Mouse (Mus musculus) 3134 (cell line): Measurements from ENCODE around the gene Neu1.
"Not testable (repeated sequence)": the region's sequence is repeated elsewhere in the genome, so short reads cannot be mapped to it uniquely, and the experiment has no call there.

Source experiments
- DNase-seq: peaks from one replicate; pipeline ENCODE4 v3.0.0-alpha.2; 2011; ENCODE audit warnings: low spot score; ENCODE audit not compliant: insufficient read length; ENCODE audit errors: extremely low read depth

The Neu1 gene

GRCm38 (mm10) chr17:34931061-34931734, at the start of gene Neu1:
TSS of gene Neu1 (plus strand) at chr17:34931253.
- DNase-seq: peak; percentile 96

DNA sequence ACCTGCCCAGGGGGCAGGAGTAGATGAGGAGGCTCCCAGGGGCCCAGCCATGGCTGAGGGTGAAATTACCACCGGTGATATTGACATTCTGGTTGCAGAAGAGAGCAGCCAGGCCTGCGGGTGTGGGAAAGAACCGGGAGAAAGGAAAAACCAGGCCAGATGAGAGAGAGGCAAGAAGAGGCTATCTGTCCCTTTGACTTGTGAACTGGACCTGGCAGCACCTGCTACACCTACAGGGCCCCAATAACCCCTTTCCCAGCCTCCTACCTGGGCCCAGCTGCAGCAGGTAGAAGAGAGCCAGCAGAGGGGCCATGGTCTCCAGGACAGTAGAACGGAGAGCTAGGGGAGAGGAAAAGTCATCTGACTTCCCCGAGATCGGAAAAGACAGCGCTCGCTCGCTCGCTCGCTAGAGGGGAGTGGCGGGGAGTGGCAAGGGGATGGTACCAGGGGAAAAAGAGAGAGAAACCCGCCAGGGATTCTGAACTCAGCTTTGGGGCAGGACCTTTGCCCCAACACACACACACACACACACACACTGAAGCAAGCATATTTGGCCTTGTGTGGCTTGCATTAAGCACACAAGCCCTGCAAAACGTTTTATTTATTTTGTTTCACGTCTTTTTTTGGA, 49.3 kb upstream of the Neu1 start, which contains the start of gene Gm20547:
Gm20547 (minus strand) TSS at position 360 of the 628 bp plus-strand sequence.
- DNase-seq: no peak

GRCm38 (mm10) chr17:34883332-34883731, 47.7 kb upstream of the Neu1 start:
- DNase-seq: no peak

- DNase-seq: no peak
Measured at GRCm38 (mm10) chr17:34884704-34885103, 46.3 kb upstream of the Neu1 start.

DNA sequence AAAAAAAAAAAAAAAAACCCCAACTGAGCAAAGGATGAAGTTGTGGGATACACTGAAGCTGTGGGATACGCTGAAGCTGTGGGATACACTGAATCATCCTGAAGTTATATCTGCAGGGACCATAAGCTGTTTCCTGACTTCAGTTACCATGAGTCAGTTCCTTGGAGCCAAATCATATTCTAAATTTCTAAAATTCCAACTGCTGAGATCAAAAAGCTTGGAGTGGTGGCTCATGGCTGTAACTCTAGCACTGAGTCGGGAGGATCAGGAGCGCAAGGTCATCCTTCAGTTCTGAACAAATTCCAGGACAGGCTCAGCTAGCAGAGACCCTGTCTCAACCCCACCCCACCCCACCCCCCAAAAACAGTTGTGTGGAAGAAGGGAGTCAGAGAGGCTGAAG, 45.4 kb upstream of the Neu1 start:
- DNase-seq: no peak

GRCm38 (mm10) chr17:34887942-34888341, 43.1 kb upstream of the Neu1 start:
- no peak for DNase-seq

DNA sequence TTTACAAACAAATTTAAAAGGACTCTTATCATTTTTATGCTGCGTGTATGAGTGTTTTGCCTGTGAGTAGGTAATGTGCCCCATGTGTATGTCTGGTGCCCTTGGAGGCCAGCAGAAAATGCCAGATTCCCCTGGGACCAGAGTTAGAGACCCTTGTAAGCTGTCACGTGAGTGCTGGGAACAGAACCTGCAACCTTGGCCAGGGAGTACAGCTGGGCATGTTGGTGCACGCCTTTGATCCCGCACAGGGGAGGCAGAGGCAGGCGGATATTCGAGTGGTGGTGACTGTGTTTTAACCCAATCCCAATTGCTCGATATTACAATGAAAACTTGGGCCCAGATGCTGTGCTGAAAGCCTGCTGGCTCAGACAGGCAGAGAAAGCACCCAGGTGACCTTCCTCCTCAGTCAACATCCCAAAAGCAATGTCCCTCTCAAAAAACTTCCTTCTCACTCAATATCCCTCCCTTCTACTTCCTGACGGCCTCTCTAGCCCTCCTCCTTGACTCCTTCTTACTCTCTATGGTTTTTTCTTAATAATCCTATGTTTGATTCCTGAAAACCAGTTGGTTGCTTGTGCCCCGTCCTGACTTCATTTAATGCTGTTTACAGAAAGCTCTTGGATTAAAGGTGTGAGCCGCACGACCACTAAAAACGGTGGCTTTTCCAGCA, 40.8 kb upstream of the Neu1 start:
- no peak for DNase-seq

GRCm38 (mm10) chr17:34891377-34891776, 39.7 kb upstream of the Neu1 start:
- DNase-seq: no peak

DNA sequence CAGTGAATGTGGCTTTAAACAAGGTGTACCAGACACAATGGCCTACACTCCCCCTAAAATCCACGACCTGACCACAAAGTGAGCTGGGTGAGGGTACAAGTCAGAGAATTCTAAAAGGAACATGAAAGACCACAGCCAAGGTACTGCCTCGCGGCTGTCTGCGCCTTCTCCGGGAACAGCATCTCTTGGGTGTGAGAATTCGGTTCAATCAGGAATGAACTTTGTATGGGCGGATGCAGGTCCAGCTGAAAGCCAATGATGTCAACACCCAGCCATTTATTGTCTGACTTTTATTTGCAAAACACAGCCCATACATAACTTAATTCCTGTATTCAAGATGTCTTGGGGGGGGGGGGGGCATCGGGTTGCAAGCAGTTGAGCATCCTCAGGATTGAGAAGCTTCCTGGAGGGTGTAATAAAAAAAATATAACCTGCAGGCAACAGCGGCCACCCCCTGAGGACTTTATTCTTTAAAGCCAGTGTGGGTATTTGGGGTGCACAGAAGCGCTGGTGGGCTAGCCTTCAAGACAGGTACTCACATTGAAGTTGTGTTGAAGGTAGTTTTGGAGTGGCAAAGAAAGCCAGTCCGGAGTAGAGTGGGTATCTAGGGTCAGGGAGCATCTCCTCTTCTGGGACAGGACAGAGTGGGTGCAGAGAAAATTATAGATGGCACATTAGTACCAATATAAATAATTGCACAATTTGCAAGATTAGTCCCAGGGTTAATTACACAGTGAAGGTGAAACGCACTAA, 37.8 kb upstream of the Neu1 start:
- no peak for DNase-seq

DNA sequence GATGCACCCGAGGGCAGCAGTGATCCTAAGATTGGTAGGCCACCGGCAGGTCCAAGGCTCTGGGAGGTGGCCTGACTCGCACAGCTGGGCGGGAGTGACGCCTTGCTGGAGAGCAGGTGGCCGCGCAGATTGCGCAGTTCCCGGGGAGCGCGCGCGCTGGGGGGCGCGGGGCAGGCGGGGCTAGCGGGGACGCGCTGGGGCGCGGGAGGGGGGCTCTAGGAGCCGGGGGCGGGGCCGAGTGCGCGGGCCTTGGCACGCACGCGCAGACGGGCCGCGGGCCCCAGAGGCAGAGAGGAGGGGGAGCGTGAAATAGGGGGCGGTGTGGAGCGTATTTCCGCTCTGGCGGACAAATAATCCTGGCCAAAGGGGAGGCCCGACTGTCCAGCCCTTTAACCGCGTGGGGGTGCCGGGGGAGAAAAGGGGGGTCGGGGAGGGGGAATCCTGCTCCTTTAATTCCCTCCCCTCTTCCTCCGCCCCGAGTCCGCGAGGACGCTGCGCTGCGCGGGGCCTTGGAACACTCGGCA, 36.9 kb upstream of the Neu1 start:
- DNase-seq: peak; percentile 95

GRCm38 (mm10) chr17:34894801-34895530, 36.1 kb upstream of the Neu1 start:
- peak; percentile 61 for DNase-seq

DNA sequence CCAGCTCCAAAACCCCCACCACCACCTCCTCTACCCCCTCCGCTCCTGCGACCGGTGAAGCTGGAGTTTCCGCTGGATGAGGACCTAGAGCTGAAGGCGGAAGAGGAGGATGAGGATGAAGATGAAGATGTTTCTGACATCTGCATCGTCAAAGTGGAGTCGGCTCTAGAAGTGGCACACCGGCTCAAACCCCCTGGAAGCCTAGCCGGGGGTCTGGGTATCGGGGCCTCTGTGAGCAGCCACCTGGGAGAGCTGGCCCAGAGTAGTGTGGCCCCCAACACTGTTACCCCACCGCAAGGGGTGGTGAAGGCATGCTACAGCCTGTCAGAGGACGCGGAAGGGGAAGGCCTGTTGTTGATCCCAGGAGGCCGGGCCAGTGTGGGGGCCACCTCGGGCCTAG, 35.3 kb upstream of the Neu1 start:
- no peak for DNase-seq

DNA sequence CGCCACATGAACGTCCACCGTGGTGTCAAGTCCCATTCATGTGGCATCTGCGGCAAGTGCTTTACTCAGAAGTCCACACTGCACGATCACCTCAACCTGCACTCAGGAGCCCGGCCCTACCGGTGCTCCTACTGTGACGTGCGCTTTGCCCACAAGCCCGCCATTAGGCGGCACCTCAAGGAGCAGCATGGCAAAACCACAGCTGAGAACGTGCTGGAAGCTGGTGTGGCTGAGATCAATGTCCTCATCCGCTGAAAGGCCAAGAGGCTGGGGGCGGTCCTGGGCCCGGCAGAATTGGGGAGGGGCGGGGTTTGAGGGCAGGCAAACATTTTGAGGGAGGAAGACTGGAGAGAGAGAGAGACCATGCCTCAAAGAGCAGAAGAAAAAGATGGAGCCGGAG, 34.7 kb upstream of the Neu1 start:
- DNase-seq: no peak

DNA sequence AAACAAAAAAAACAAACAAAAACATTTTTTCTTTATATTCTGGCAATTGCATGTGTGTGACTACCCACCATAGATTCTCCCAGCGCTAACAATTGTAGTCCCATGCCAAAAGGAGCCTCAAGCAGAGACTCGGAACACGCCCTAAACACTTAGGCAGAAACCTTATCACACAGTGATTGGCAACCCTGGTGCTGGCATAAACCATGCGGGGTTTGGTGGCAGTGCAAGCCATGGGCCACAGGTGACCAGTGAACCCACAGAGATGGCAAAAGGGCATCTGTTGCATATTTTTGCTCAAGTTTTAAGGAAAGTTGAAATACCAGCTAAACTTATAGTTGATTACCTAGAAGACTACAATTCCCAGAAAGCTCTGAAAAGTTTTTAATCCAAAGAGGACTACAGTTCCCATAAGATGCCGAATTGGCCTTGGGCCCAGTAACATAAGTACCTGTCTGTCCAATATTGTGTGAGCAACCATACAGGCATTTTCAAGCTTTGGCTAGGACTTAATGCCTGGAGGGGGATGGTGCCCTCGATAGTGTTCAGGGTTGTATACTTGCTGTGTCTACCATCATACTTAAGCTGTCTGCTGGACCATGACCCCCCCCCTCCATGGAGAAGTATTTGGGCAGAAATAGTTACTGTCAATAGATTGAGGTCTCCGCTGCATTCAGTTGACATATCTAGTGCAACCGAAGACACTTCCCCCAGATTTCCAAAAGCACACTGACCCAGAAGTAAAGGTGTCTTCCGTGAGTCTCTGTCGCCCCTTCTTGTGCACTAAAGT, 33.5 kb upstream of the Neu1 start:
- DNase-seq: no peak

DNA sequence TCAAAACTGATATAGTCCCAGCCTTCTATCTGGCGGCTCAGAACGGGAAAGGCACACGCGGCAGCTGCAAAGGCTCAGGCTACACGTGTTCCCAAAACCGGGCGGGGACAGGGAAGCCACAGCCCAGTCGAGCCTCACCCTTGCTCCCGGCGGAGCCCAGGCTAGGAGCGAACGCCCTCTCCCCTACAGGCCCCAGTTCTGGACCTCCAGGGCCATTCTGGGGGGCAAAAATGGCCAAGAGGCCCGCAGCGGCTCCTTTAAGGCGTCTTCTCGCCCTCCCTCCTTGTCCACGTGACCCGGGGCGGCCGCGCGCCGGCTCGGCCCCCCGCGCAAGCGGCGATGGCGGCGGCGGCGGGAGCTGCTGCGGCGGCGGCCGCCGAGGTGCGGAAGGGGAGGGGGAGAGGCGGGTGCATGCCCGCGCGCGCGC, 32.9 kb upstream of the Neu1 start, which contains the start of the genes C2 and Ehmt2:
C2 (minus strand) TSS at position 106 of the 427 bp plus-strand sequence.
Ehmt2 (plus strand) TSS at position 310 of the 427 bp plus-strand sequence.
- DNase-seq: peak; percentile 87

- DNase-seq: no peak
Measured at GRCm38 (mm10) chr17:34898706-34899052, 32.4 kb upstream of the Neu1 start.

DNA sequence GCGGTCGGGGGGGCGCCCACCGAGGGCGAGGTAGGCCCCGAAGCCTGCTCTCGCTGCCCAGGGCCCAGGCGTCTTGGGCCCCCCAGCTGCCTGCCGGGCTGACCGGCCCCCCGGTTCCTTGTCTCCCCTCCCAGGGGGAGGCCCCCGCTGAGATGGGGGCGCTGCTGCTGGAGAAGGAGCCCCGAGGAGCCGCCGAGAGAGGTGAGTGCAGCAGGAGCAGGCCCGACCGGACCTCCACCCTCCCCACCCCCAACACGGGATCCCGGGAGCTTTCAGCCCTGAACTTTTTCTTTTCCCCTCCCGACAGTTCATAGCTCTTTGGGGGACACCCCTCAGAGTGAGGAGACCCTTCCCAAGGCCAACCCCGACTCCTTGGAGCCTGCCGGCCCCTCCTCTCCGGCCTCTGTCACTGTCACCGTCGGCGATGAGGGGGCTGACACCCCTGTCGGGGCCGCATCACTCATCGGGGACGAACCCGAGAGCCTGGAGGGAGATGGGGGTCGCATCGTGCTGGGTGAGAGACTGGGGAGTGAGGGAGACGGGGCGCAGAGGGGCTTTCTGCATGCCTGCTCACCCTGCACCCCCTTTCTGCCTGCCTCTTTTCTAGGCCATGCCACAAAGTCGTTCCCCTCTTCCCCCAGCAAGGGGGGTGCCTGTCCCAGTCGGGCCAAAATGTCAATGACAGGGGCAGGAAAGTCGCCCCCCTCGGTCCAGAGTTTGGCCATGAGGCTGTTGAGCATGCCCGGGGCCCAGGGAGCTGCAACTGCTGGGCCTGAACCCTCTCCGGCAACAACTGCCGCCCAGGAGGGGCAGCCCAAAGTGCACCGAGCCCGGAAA, 31.8 kb upstream of the Neu1 start:
- peak; percentile 70 for DNase-seq

DNA sequence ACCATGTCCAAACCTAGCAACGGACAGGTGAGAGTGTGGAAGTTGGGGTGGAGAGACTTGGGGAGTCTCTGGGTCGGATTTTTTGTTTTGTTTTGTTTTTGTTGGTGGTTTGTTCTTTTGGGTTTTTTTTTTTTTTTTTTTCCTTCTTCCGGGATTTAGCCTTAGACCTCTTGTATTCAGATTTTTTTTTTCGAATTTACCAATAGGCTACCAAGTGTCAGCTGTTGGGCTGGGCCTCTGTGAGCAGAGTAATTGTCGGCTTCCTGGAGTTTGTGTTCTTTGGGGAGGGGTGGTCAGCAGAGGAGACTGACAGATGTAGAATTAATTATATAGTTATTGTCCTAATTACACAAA, 31.2 kb upstream of the Neu1 start:
- DNase-seq: no peak

- DNase-seq: not testable (repeated sequence)
Measured at GRCm38 (mm10) chr17:34900826-34901225, 30.2 kb upstream of the Neu1 start.
